Mouse (Mus musculus): ENCODE measurements around the gene Plpp3.
A peak's percentile ranks its signal among the peaks of the same experiment; 100 is the strongest.

Gene Plpp3

DNA sequence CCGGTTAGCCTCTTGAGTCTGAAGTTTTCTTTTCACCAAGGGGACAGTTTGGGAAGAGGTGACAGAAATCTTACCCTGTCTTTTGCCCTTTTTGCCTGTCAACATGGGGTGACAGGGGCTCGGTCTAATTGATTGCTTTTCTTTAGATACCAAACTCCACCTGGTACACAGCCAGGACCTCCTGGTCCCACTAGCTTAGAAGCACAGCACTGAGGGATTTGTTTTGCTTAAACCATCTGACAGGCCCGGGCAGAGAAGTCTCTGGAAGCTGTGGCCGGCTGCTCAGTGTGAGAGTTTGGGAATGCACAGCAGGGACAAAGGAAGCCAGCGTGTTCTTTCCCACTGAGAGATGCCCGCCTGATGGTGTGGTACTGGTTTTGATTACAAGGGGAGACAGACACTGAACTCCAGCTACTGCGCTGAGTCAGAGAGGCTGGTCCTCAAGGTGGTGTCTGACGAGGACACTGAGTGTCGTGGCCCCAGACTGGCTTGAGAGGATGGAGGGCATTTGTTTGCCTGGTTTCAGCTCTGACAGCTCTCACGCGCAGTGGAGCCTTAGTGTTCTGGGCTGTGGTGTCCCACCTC lies 64.2 kb downstream of the Plpp3 start:
- DNase-seq, result no peak

GRCm38 (mm10) chr4:105223101-105223924 lies 66.2 kb downstream of the Plpp3 start:
- no peak for DNase-seq

DNA sequence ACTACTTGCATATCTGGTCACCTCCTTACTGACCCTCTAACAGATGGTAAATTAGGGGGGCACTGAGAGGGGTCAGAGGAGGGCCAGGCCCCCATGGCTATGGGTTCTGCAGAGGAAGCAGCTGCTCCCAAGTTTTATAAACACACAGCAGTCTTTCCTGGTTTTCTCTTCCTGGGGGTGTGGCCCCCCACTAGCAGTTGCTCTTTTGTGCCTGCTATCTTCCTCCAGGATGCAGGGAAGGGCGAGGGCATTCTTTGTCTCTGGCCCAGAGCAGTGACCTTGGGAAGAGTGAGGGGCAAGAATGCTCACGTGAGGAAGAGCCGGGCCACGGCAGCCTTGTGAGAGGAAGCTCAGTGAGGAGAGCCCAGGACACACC lies 66.8 kb downstream of the Plpp3 start:
- peak; percentile 67 to 86 for DNase-seq

GRCm38 (mm10) chr4:105225512-105225911 lies 68.4 kb downstream of the Plpp3 start:
- DNase-seq, result peak; percentile 43 to 45

DNA sequence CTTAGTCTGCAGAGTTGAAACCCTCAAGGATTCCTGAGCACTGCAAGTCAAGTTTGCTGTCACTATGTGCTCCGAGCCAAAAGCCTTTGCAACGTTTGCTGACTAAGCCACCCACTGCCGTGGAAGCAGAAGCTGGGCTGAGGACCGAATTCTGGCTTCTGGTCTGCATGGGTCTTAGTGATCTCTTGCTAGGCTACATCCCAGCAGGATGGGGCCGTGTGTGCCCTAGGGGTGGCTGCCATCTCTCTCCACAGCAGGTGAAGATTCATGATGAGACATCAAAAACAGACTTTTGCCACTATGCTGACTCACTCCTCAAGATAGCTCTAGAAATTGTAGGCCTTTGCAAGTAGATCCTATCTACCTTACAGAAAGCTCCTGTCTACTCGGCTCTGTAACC lies 69.2 kb downstream of the Plpp3 start:
- peak; percentile 24 to 40 for DNase-seq

GRCm38 (mm10) chr4:105230127-105230526 lies 73.0 kb downstream of the Plpp3 start:
- peak in 1 of 2 experiments; percentile 51 for DNase-seq

DNA sequence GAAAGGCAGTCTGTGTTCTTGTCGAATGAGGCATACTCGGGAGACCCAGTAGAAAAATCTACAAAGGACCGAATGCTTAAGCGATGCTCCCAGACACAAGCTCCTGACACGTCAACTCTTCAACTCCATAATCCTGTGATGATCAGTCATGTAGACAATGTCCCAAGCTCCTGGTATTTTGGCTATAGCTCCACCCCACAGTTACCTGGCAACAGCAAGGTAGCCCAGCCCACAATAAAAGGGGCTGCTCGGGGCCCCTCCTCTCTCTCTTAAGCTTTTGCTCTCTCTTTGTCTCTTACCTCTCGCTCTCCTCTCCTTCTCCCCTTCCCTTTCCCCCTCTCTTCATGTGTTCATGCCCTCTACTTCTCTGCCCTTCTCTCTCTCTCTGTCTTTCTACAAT lies 83.1 kb downstream of the Plpp3 start:
- no peak for DNase-seq

GRCm38 (mm10) chr4:105244931-105245330 lies 87.8 kb downstream of the Plpp3 start:
- no peak for DNase-seq

DNA sequence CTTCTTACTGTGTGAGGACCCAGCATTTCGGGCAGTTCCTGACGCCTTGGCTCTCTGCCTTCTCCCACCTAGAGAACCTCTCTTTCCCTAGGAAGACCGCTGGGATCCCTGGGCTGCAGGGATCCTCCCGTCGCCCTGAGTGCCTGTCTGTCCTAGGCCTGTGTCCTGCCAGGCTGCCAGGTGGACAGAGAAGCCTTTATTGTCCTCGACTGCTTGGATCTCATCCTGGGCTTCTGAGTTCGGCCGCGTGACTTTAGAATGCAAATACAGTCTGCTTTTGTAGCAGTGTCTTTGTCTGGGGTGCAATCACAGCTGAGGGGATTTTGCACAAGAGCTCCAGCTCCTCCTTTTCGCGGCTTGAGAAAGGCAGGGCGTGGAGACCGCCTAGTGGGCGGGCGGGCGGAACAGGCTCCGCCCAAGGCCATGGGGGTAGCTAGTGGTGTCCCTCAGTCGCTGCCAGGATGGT lies 88.4 kb downstream of the Plpp3 start:
- DNase-seq, result peak; percentile 66 to 72

DNA sequence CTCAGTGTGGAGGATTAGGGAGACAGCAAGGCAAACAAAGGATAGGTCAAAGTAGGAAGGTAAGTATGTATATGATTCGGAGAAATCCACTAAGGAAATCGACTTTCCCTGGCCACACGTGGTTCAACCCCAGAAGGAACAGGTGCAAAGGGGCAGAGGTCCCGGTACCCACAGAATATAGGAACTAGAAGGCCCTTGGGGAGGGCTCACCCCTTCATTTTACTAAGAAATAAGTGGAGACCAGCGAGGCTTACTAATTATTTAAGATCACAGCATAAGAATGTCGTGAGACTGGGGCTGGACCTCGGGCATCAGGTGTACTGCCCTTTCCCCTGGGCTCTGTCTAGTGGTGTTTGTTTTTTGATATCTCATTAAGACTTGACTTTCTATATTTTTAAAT lies 89.2 kb downstream of the Plpp3 start:
- DNase-seq, result no peak

GRCm38 (mm10) chr4:105248161-105248560 lies 91.0 kb downstream of the Plpp3 start:
- no peak for DNase-seq

- DNase-seq, result no peak
Measured at GRCm38 (mm10) chr4:105249283-105249682, 92.1 kb downstream of the Plpp3 start.

DNA sequence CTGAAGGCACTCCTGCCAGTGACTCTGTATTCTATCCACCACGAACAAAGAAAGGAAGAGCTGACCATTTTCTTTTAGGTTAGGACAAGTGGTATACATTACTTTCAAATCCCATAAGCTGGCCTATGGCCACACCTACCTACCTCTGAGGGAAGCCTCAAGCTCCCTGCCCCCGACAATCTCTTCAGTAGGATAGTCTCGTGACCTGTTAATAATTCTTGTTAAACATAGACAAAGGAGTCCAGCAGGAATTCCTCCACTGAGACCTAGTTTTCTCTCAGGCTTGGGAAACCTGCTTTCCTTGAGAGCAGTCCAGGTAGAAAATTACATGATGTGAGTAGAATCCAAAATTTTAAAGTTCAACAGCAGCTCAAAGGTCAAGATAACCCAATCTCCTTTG lies 93.8 kb downstream of the Plpp3 start:
- DNase-seq, result no peak

DNA sequence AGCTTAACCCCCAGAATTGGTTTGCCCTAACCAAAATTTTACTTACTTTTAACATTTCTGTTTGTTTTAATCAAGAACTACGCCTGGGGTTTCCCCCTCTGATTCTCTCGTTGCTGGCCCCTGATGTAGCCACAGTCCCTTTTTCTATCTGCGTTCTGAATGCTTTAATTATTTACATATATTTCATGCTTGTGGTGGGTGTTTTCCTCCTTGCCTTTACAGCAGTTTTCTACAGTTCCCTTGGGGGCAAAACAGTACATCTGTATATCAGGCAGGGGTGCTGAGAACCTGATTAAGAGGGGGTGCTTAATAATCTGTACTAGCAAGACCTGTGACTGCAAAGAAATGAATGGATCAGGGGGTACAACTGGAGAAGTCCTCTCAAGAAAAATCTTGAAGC lies 94.9 kb downstream of the Plpp3 start:
- DNase-seq, result no peak

- DNase-seq, result no peak
Measured at GRCm38 (mm10) chr4:105252571-105253200, 95.5 kb downstream of the Plpp3 start.

GRCm38 (mm10) chr4:105253453-105254341 lies 96.5 kb downstream of the Plpp3 start:
- no peak for DNase-seq

GRCm38 (mm10) chr4:105254365-105254764 lies 97.2 kb downstream of the Plpp3 start:
- DNase-seq, result no peak

- no peak for DNase-seq
Measured at GRCm38 (mm10) chr4:105255185-105255584, 98.0 kb downstream of the Plpp3 start.

- no peak for DNase-seq
Measured at GRCm38 (mm10) chr4:105257667-105258560, 100.8 kb downstream of the Plpp3 start.

GRCm38 (mm10) chr4:105260385-105260784 lies 103.2 kb downstream of the Plpp3 start:
- DNase-seq, result no peak

- DNase-seq, result no peak
Measured at GRCm38 (mm10) chr4:105260893-105261769, 104.0 kb downstream of the Plpp3 start.
